Mouse (Mus musculus) left cerebral cortex, adult 18-20 months (tissue): ENCODE data around the gene Naa11. TPM values are rescaled to one million over a fixed set of nuclear protein-coding genes. Genes with fewer than 3 reads are reported as not detected.

Experiments used
- DNase-seq, 2 experiments: peaks; one replicate each; pipeline ENCODE4 v3.0.0; 2021 to 2022; ENCODE audit warnings: low spot score in 2 of 2, mixed read lengths in 1 of 2
- total RNA-seq, 2 experiments: library from RNA; stranded (reverse); gene quantifications; 2 replicates each; pipeline ENCODE4 v1.2.3; 2021

Gene Naa11
- total RNA-seq, 2 experiments from 2014 or later, result not detected

- no peak for DNase-seq
Measured at GRCm38 (mm10) chr5:97345732-97346253, 46.4 kb downstream of the Naa11 start.

- no peak for DNase-seq
Measured at GRCm38 (mm10) chr5:97345129-97345528, 47.0 kb downstream of the Naa11 start.

GRCm38 (mm10) chr5:97344144-97344543, 48.0 kb downstream of the Naa11 start:
- DNase-seq, result no peak

- no peak for DNase-seq
Measured at GRCm38 (mm10) chr5:97334794-97335193, 57.4 kb downstream of the Naa11 start.

Other genes with a start within 250 kb of the Naa11 start
- not detected for gene Gk2, start 64.6 kb upstream of the Naa11 start, total RNA-seq